Mouse (Mus musculus) ES-CJ7 (cell line): ENCODE data around the gene Naa38.

Source experiments
- DNase-seq: peaks from one replicate; pipeline ENCODE4 v3.0.0; 2011; ENCODE audit warnings: low read depth, low spot score

Naa38 gene

DNA sequence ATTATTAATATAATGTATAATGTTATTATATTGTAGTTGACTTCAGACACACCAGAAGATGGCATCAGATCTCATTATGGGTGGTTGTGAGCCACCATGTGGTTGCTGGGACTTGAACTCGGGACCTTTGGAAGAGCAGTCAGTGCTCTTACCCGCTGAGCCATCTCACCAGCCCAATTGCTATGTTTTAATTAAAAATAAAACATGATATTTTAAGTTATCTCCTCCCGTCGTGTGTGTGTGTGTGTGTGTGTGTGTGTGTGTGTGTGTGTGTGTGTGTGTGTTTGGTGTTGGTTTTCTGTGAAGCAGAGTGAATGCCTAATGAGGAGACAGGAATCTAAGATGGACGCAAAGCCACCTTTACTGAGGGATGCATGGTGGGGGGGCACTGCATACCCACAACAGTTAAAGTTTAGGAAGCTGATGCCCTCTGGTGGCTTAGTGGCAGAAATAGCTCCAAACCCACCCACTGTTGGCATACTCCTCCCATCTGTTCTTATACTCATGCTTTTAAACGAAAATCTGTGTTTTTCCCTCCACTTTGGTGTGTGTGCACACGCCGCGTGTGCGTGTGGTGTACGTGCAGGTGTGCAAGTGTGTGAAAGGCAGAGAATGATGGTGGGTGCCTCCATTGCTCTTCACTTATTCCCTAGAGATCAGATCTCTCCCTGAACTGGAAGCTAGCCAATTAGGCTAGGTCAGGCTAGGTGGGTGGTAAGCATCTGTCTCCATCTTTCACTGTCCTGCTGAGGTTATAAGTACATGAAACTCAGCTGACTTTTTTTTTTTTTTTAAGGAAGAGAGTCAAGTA, 36.7 kb downstream of the Naa38 start:
- peak; percentile 90 for DNase-seq

GRCm38 (mm10) chr11:69432640-69432982, 37.3 kb downstream of the Naa38 start:
- no peak for DNase-seq

DNA sequence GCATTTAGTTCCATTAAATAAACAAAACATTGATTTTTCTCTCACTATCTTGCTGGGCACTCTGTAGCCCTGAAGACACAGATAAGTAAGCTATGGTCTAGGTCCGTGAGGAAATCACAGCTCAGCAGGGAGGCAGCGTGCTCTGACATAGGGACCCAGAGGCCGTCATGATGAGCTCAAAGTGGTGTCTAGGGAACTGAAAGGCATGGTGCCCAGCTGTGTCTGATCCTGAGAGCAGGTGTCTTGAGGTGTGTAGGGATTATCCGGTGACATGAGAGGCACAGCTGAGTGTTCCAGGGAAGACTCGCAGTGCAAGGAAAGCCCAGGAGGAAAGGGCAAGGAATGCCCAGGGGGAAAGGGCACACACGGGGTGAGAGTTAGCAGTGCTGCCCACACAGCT, 37.9 kb downstream of the Naa38 start:
- no peak for DNase-seq

- no peak for DNase-seq
Measured at GRCm38 (mm10) chr11:69437291-69437690, 42.0 kb downstream of the Naa38 start.

GRCm38 (mm10) chr11:69443328-69443727, 48.0 kb downstream of the Naa38 start:
- peak; percentile 34 for DNase-seq
